Mouse (Mus musculus) small intestine, adult 2 months (tissue): ENCODE measurements at regions not wholly inside any gene's neighbourhood (a gene's known extent, or its start where the extent isn't known, plus 50 kb on each side); places are given as distances from the start of the nearest gene placed in this dataset.

Source experiments
- H3K27ac ChIP-seq: fragments of 200-500 bp; 2 replicates; pipeline ENCODE4 v1.5.1; 2012; ENCODE audit warnings: low read depth, low read length, control low read depth, inconsistent platforms; ENCODE audit not compliant: insufficient read depth
- H3K27me3 ChIP-seq: fragments of 200-500 bp; 2 replicates; pipeline ENCODE4 v1.6.1; 2012; ENCODE audit warnings: mild to moderate bottlenecking, moderate library complexity, low read length, inconsistent platforms; ENCODE audit not compliant: control insufficient read depth, insufficient read depth
- H3K36me3 ChIP-seq: fragments of 200-500 bp; 2 replicates; pipeline ENCODE4 v1.6.1; 2012; ENCODE audit warnings: mild to moderate bottlenecking, low read length, control low read depth, inconsistent platforms; ENCODE audit not compliant: control insufficient read depth, insufficient read depth
- H3K4me1 ChIP-seq: fragments of 200-500 bp; 2 replicates; pipeline ENCODE4 v1.6.1; 2012; ENCODE audit warnings: low read length, inconsistent platforms, mixed read lengths; ENCODE audit not compliant: control insufficient read depth, insufficient read depth, insufficient read length
- H3K4me3 ChIP-seq: fragments of 200-500 bp; 2 replicates; pipeline ENCODE4 v1.5.1; 2012; ENCODE audit warnings: low read depth, mild to moderate bottlenecking, control low read depth, inconsistent platforms, low read length, moderate library complexity
- CTCF ChIP-seq: fragments of 200-500 bp; IDR thresholded peaks from 2 replicates; pipeline ENCODE4 v1.5.1; 2012; ENCODE audit warnings: low read depth, mild to moderate bottlenecking, control low read depth, inconsistent platforms, low read length, moderate library complexity, mixed read lengths; ENCODE audit not compliant: insufficient replicate concordance, insufficient read length; ENCODE audit errors: extremely low read depth
- POLR2A ChIP-seq: fragments of 200-500 bp; IDR thresholded peaks from 2 replicates; pipeline ENCODE4 v1.6.1; 2012; ENCODE audit warnings: low read depth, mild to moderate bottlenecking, control low read depth, inconsistent platforms, low read length, moderate library complexity
- WGBS: fragments of 180-500 bp; shearing (Covaris S2); methylation state at CpG from one replicate; pipeline ENCODE4 v1.1.7; 2018; 5-methylcytosine and 5-hydroxymethylcytosine counted together

GRCm38 (mm10) chr9:31541615-31542191, 77.4 kb upstream of the Tmem45b start:
- TF ChIP-seq CTCF = no peak
- TF ChIP-seq POLR2A = no peak
- Histone ChIP-seq H3K27me3 (no peaks in the 10 kb centered on the region), H3K27ac (peak overlapping the region; percentile 74), H3K36me3 (no peaks in the 10 kb centered on the region), H3K4me1 (peaks cover 21% of the 10 kb centered on the region; the same call in 1 of the 2 replicates), H3K4me3 (no peak overlapping the region)
- WGBS = 16% methylated on average over 5 of the region's 5 CpGs

DNA sequence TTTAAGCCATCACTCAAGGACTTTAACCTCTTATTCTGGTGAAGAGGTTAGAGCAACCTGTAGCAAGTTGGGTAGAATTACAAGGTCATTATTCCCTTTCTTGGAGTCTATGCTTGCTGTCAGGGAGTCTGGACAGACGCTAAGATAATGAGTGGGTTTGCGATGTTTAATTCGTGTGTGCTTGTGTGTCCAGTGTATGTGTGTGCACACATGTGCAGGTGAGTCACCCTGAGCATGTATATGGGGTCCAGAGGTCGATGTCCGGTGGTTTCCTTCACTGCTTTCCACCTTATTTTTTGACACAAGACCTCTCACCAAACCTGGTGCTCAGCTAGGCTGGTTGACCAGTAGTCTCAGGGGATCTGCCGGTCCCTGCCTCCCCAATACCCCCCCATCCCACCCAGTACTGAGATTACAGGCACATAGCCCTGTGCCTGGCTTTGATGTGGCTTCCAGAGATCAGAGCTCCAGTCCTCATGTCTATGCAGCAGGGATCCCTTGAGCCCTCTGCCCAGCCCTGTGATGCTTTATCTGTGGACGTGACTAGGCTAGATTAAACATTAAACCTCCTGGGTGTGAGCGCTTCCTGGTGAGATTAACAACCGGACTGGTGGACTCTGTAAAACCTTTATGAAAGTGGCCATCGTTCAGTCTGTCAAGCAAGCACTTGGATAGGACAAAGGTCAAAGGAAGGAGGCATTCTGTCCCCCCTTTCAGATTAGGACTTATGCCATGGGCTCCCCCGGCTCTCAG, 74.4 kb upstream of the Tmem45b start:
- peak overlapping the region; percentile 27; the same call in 1 of the 2 replicates for H3K4me3 ChIP-seq
- H3K27ac ChIP-seq = peak overlapping the region; percentile 97
- H3K36me3 ChIP-seq = no peaks in the 10 kb centered on the region
- H3K4me1 ChIP-seq = peaks cover 21% of the 10 kb centered on the region; the same call in 1 of the 2 replicates
- 27% methylated on average over 11 of the region's 11 CpGs for WGBS
- TF ChIP-seq CTCF (no peak), POLR2A (peak; percentile 81; the same call in 1 of the 2 replicates)
- no peaks in the 10 kb centered on the region for H3K27me3 ChIP-seq

- H3K4me3 ChIP-seq = no peak overlapping the region
- TF ChIP-seq CTCF = no peak
- TF ChIP-seq POLR2A = no peak
- no peaks in the 10 kb centered on the region for H3K36me3 ChIP-seq
- 37% methylated on average over 6 of the region's 6 CpGs for WGBS
- peaks cover 9% of the 10 kb centered on the region; the same call in 1 of the 2 replicates for H3K4me1 ChIP-seq
- H3K27ac ChIP-seq = no peak overlapping the region
- no peaks in the 10 kb centered on the region for H3K27me3 ChIP-seq
Observed at GRCm38 (mm10) chr9:31529021-31529420, 64.8 kb upstream of the Tmem45b start.

GRCm38 (mm10) chr9:31527216-31527615, 63.0 kb upstream of the Tmem45b start:
- Histone ChIP-seq H3K27ac (no peak overlapping the region), H3K36me3 (no peaks in the 10 kb centered on the region), H3K4me3 (no peak overlapping the region), H3K4me1 (peaks cover 9% of the 10 kb centered on the region; the same call in 1 of the 2 replicates), H3K27me3 (no peaks in the 10 kb centered on the region)
- 88% methylated on average over 2 of the region's 2 CpGs for WGBS
- TF ChIP-seq POLR2A = no peak
- no peak for TF ChIP-seq CTCF
